Mouse (Mus musculus) hindbrain, embryonic 10.5 days (tissue): ENCODE data around the gene Ehd1. TPM values are rescaled to one million over a fixed set of nuclear protein-coding genes. Genes with fewer than 3 reads are reported as not detected.
A peak's percentile ranks its signal among the peaks of the same experiment; 100 is the strongest.

ENCODE experiments used
- DNase-seq: peaks from one replicate; pipeline ENCODE4 v3.0.0-alpha.2; 2017; ENCODE audit warnings: low spot score
- H3K27ac ChIP-seq: fragments of 300-500 bp; sonication (generic); 2 replicates; pipeline ENCODE4 v1.5.1; 2016; ENCODE audit warnings: mild to moderate bottlenecking, moderate library complexity
- H3K27me3 ChIP-seq: fragments of 300-500 bp; sonication (generic); 2 replicates; pipeline ENCODE4 v1.6.1; 2016; ENCODE audit warnings: mild to moderate bottlenecking; ENCODE audit not compliant: poor library complexity, insufficient read depth, severe bottlenecking
- H3K36me3 ChIP-seq: fragments of 300-500 bp; sonication (generic); 2 replicates; pipeline ENCODE4 v1.6.1; 2016; ENCODE audit warnings: mild to moderate bottlenecking, moderate library complexity
- H3K4me1 ChIP-seq: fragments of 300-500 bp; sonication (generic); replicated peaks from 2 replicates; pipeline ENCODE4 v1.6.1; 2016; ENCODE audit warnings: mild to moderate bottlenecking
- H3K4me3 ChIP-seq: fragments of 300-500 bp; sonication (generic); 2 replicates; pipeline ENCODE4 v1.5.1; 2016; ENCODE audit warnings: mild to moderate bottlenecking, moderate library complexity
- H3K9me3 ChIP-seq: fragments of 300-500 bp; sonication (generic); 2 replicates; pipeline ENCODE4 v1.6.1; 2016; ENCODE audit warnings: mild to moderate bottlenecking, moderate library complexity
- WGBS: fragments of 180-500 bp; shearing (Covaris S2); methylation state at CpG from one replicate; pipeline ENCODE4 v1.1.7; 2016; 5-methylcytosine and 5-hydroxymethylcytosine counted together
- polyA plus RNA-seq: library from polyadenylated mRNA; unstranded; fragments of >200 nt; fragmentation: Nextera tagmentation; extraction: Ambion mirVana; gene quantifications from 2 replicates; pipeline ENCODE4 v1.2.1, GENCODE M21; 2016

Gene Ehd1
- polyA plus RNA-seq, 1 experiment from 2014 or later = 103 TPM

GRCm38 (mm10) chr19:6314513-6314912 lies 38.0 kb downstream of the Ehd1 start:
- no peaks in the 10 kb centered on the region for H3K9me3 ChIP-seq
- H3K27me3 ChIP-seq = no peaks in the 10 kb centered on the region
- H3K27ac ChIP-seq = no peak overlapping the region
- peaks cover 5% of the 10 kb centered on the region; the same call in 1 of the 2 replicates for H3K4me1 ChIP-seq
- DNase-seq = no peak
- no peak overlapping the region for H3K4me3 ChIP-seq
- H3K36me3 ChIP-seq = peaks cover 85% of the 10 kb centered on the region
- 83% methylated on average over 8 of the region's 8 CpGs for WGBS

- Histone ChIP-seq H3K27ac (no peak overlapping the region), H3K36me3 (peaks cover 88% of the 10 kb centered on the region), H3K4me1 (0 out of 2 replicates have a peak, but pooled peaks cover 3% of the 10 kb centered on the region), H3K4me3 (no peak overlapping the region), H3K27me3 (no peaks in the 10 kb centered on the region), H3K9me3 (no peaks in the 10 kb centered on the region)
- WGBS = 76% methylated on average over 14 of the region's 14 CpGs
- no peak for DNase-seq
These were observed 39.0 kb downstream of the Ehd1 start for GRCm38 (mm10) chr19:6315573-6315972.

GRCm38 (mm10) chr19:6318145-6318544 lies 41.6 kb downstream of the Ehd1 start:
- WGBS = 93% methylated on average over 12 of the region's 12 CpGs
- H3K27ac ChIP-seq = no peak overlapping the region
- DNase-seq = no peak
- no peaks in the 10 kb centered on the region for H3K27me3 ChIP-seq
- 0 out of 2 replicates have a peak, but pooled peaks cover 3% of the 10 kb centered on the region for H3K4me1 ChIP-seq
- no peak overlapping the region for H3K4me3 ChIP-seq
- no peaks in the 10 kb centered on the region for H3K9me3 ChIP-seq
- H3K36me3 ChIP-seq = peaks cover 90% of the 10 kb centered on the region

GRCm38 (mm10) chr19:6321358-6321757 lies 44.8 kb downstream of the Ehd1 start:
- Histone ChIP-seq H3K36me3 (peaks cover 66% of the 10 kb centered on the region), H3K9me3 (no peaks in the 10 kb centered on the region), H3K27me3 (no peaks in the 10 kb centered on the region), H3K4me3 (no peak overlapping the region), H3K4me1 (no peaks in the 10 kb centered on the region), H3K27ac (no peak overlapping the region)
- WGBS = 89% methylated on average over 8 of the region's 8 CpGs
- no peak for DNase-seq

- Histone ChIP-seq H3K9me3 (no peaks in the 10 kb centered on the region), H3K4me3 (no peak overlapping the region), H3K27me3 (no peaks in the 10 kb centered on the region), H3K36me3 (peaks cover 60% of the 10 kb centered on the region), H3K27ac (no peak overlapping the region), H3K4me1 (no peaks in the 10 kb centered on the region)
- DNase-seq = no peak
- 87% methylated on average over 33 of the region's 33 CpGs for WGBS
These were observed 45.5 kb downstream of the Ehd1 start for GRCm38 (mm10) chr19:6321786-6322621.

- H3K27ac ChIP-seq = no peak overlapping the region
- DNase-seq = no peak
- H3K4me1 ChIP-seq = no peaks in the 10 kb centered on the region
- H3K27me3 ChIP-seq = no peaks in the 10 kb centered on the region
- H3K4me3 ChIP-seq = no peak overlapping the region
- WGBS = 83% methylated on average over 9 of the region's 9 CpGs
- peaks cover 34% of the 10 kb centered on the region for H3K36me3 ChIP-seq
- H3K9me3 ChIP-seq = no peaks in the 10 kb centered on the region
These were observed 48.2 kb downstream of the Ehd1 start for GRCm38 (mm10) chr19:6324751-6325150.

GRCm38 (mm10) chr19:6331178-6331577 lies 54.7 kb downstream of the Ehd1 start:
- H3K36me3 ChIP-seq = no peaks in the 10 kb centered on the region
- no peak overlapping the region for H3K27ac ChIP-seq
- H3K4me1 ChIP-seq = peaks cover 29% of the 10 kb centered on the region
- no peak for DNase-seq
- H3K9me3 ChIP-seq = no peaks in the 10 kb centered on the region
- H3K4me3 ChIP-seq = peak overlapping the region; percentile 38; the same call in 1 of the 2 replicates
- H3K27me3 ChIP-seq = no peaks in the 10 kb centered on the region
- WGBS = 75% methylated on average over 5 of the region's 5 CpGs

GRCm38 (mm10) chr19:6331719-6332516 lies 55.4 kb downstream of the Ehd1 start:
- Histone ChIP-seq H3K36me3 (peaks cover 5% of the 10 kb centered on the region), H3K9me3 (no peaks in the 10 kb centered on the region), H3K4me1 (peaks cover 36% of the 10 kb centered on the region), H3K27ac (peak overlapping the region; percentile 82), H3K4me3 (peak overlapping the region; percentile 38), H3K27me3 (no peaks in the 10 kb centered on the region)
- DNase-seq = peak; percentile 58
- 23% methylated on average over 13 of the region's 13 CpGs for WGBS

GRCm38 (mm10) chr19:6333761-6334595 lies 57.5 kb downstream of the Ehd1 start:
- H3K27me3 ChIP-seq = no peaks in the 10 kb centered on the region
- H3K36me3 ChIP-seq = peaks cover 25% of the 10 kb centered on the region
- H3K4me3 ChIP-seq = peak overlapping the region; percentile 85
- peak overlapping the region; percentile 90 for H3K27ac ChIP-seq
- H3K9me3 ChIP-seq = no peaks in the 10 kb centered on the region
- peaks cover 44% of the 10 kb centered on the region for H3K4me1 ChIP-seq
- 74% methylated on average over 9 of the region's 9 CpGs for WGBS
- DNase-seq = no peak

- Histone ChIP-seq H3K9me3 (no peaks in the 10 kb centered on the region), H3K36me3 (peaks cover 34% of the 10 kb centered on the region), H3K4me3 (peak within 1 kb of the TSS; percentile 85), H3K4me1 (peaks cover 52% of the 10 kb centered on the region), H3K27ac (peak within 1 kb of the TSS; percentile 90), H3K27me3 (no peaks in the 10 kb centered on the region)
- peak; percentile 95 for DNase-seq
- WGBS = under 1% methylated on average over 43 of the region's 43 CpGs
These were observed 58.3 kb downstream of the Ehd1 start, which contains the start of gene Men1 for GRCm38 (mm10) chr19:6334673-6335457. Gene Men1, plus strand, starts transcription at chr19:6334979.

GRCm38 (mm10) chr19:6335458-6335827 lies 58.9 kb downstream of the Ehd1 start:
- no peak for DNase-seq
- Histone ChIP-seq H3K27ac (peak overlapping the region; percentile 90), H3K36me3 (peaks cover 40% of the 10 kb centered on the region), H3K4me3 (peak overlapping the region; percentile 85), H3K27me3 (no peaks in the 10 kb centered on the region), H3K4me1 (peaks cover 57% of the 10 kb centered on the region), H3K9me3 (no peaks in the 10 kb centered on the region)
- WGBS = under 1% methylated on average over 25 of the region's 25 CpGs

- H3K9me3 ChIP-seq = no peaks in the 10 kb centered on the region
- no peak for DNase-seq
- H3K4me3 ChIP-seq = peak overlapping the region; percentile 85
- H3K36me3 ChIP-seq = peaks cover 42% of the 10 kb centered on the region
- peaks cover 5% of the 10 kb centered on the region; the same call in 1 of the 2 replicates for H3K27me3 ChIP-seq
- peaks cover 64% of the 10 kb centered on the region for H3K4me1 ChIP-seq
- H3K27ac ChIP-seq = 0 out of 2 replicates have a peak overlapping the region, but pooled peaks have one; percentile 42
- WGBS = 93% methylated on average over 10 of the region's 10 CpGs
These were observed 60.4 kb downstream of the Ehd1 start for GRCm38 (mm10) chr19:6336920-6337319.
